Mouse (Mus musculus) intestine, postnatal 0 days (tissue): Measurements from ENCODE around the gene Unc13c. TPM values are rescaled to one million over a fixed set of nuclear protein-coding genes. Genes with fewer than 3 reads are reported as not detected.

Source experiments
- ATAC-seq: fragments of 200-750 bp; cut with Nextera tagmentation; 2 replicates; pipeline ENCODE4 v1.8.0; 2017; ENCODE audit warnings: mild to moderate bottlenecking, moderate TSS enrichment, moderate library complexity
- H3K27ac ChIP-seq: fragments of 300-500 bp; sonication (generic); 2 replicates; pipeline ENCODE4 v1.5.1; 2014; ENCODE audit warnings: mild to moderate bottlenecking, low read depth, low read length, moderate library complexity
- H3K27me3 ChIP-seq: fragments of 300-500 bp; sonication (generic); replicated peaks from 2 replicates; pipeline ENCODE4 v1.6.1; 2014; ENCODE audit warnings: low read length, mixed read lengths; ENCODE audit not compliant: control insufficient read depth, insufficient read depth
- H3K36me3 ChIP-seq: fragments of 300-500 bp; sonication (generic); 2 replicates; pipeline ENCODE4 v1.6.1; 2014; ENCODE audit warnings: mild to moderate bottlenecking, moderate library complexity; ENCODE audit not compliant: control insufficient read depth, insufficient read depth
- H3K4me1 ChIP-seq: fragments of 300-500 bp; sonication (generic); replicated peaks from 2 replicates; pipeline ENCODE4 v1.6.1; 2014; ENCODE audit warnings: antibody characterized with exemption, low read length, mixed read lengths; ENCODE audit not compliant: control insufficient read depth, insufficient read depth
- H3K4me2 ChIP-seq: fragments of 300-500 bp; sonication (generic); replicated peaks from 2 replicates; pipeline ENCODE4 v1.6.1; 2014; ENCODE audit warnings: low read depth, mild to moderate bottlenecking, moderate library complexity
- H3K4me3 ChIP-seq: fragments of 300-500 bp; sonication (generic); 2 replicates; pipeline ENCODE4 v1.5.1; 2014; ENCODE audit warnings: low read depth, low read length
- H3K9ac ChIP-seq: fragments of 300-500 bp; sonication (generic); 2 replicates; pipeline ENCODE4 v1.6.1; 2014; ENCODE audit warnings: mild to moderate bottlenecking, low read depth, low read length
- H3K9me3 ChIP-seq: fragments of 300-500 bp; sonication (generic); 2 replicates; pipeline ENCODE4 v1.6.1; 2016; ENCODE audit warnings: mixed run types; ENCODE audit not compliant: control insufficient read depth
- CTCF ChIP-seq: sonication (generic); IDR thresholded peaks from 2 replicates; pipeline ENCODE4 v1.5.1; 2016; ENCODE audit warnings: low read depth, mild to moderate bottlenecking, control low read depth, antibody characterized with exemption, moderate library complexity
- WGBS: fragments of 180-500 bp; shearing (Covaris S2); extraction: QIAGEN DNeasy Blood & Tissue Kit; methylation state at CpG from one replicate; pipeline ENCODE4 v1.1.7; 2014; 5-methylcytosine and 5-hydroxymethylcytosine counted together
- polyA plus RNA-seq: library from polyadenylated mRNA; unstranded; fragments of >200 nt; fragmentation: Nextera tagmentation; extraction: Ambion mirVana; gene quantifications from 2 replicates; pipeline ENCODE4 v1.2.1, GENCODE M21; 2015

Unc13c gene
- polyA plus RNA-seq, 1 experiment from 2014 or later = 0.16 TPM

DNA sequence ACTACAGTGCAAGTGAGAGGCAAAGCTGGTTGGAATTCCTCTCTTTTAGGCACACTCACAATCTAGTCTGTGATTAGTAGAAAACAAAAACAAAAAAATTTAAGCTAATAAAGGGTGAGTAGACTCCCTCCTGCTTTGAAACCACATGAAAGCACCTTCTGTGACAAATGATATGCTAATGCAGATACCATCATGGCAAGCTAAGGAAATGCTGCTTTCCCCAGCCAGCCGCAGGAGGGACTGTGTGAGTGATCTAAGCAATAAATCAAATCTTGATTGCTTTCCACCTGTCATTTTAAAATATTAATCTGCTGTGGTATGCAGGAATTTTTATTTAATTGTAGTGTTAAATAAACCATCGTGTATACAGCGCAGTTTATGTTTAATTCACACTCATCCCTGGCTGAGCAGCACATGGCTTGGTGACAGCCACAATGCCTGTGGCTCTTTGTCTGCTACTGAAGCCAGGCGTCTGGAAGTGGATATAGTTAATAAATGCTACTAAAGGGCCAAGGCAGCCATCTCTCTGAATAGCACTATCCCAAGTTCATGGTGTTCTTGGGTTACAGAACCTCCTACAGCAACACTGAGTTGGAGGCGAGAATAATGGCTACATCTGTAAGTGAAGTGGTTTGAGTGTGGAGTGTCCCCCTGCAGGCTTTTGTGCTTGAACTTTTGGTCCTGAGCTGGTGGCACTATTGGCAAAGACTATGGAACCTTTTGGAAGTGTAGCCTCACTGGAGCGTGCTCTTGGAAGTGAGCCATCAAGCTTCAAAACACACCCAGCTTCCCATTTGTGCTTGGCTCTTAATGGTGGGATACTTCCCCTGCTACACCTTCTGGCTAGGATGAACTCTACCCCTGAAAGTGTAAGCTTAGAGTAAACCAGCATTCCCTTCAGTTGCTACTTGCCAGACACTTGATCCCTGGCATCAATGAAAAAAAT lies 242.8 kb downstream of the Unc13c start:
- Histone ChIP-seq H3K9me3 (no peaks in the 10 kb centered on the region), H3K27ac (no peak overlapping the region), H3K9ac (no peak overlapping the region), H3K4me3 (no peak overlapping the region), H3K27me3 (no peaks in the 10 kb centered on the region), H3K4me2 (no peak overlapping the region), H3K36me3 (no peaks in the 10 kb centered on the region), H3K4me1 (no peaks in the 10 kb centered on the region)
- 64% methylated on average over 6 of the region's 6 CpGs for WGBS
- TF ChIP-seq CTCF = no peak
- no peak for ATAC-seq

DNA sequence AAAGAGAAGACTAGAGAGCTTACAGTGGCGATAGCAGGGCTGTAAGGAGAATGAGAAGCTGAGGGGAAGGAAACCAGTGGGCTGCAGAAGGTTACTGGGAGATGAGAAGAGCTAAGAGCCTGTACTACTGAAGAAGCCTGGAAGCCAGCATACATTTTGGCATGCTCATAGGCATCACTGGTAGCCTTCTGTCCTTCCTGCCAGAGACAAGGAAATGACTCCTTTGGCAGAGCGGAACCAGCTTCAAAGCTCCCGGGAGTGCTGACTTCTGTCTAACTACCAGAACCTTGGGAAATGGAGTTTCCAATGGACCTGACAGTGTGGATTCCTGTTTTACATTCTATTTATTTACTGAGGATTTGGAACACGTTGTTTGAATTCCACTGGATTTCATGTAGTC lies 244.0 kb downstream of the Unc13c start:
- TF ChIP-seq CTCF = no peak
- no peak overlapping the region for H3K4me2 ChIP-seq
- no peaks in the 10 kb centered on the region for H3K4me1 ChIP-seq
- H3K36me3 ChIP-seq = no peaks in the 10 kb centered on the region
- no peaks in the 10 kb centered on the region for H3K27me3 ChIP-seq
- no peak overlapping the region for H3K27ac ChIP-seq
- 81% methylated on average over 4 of the region's 4 CpGs for WGBS
- no peak overlapping the region for H3K9ac ChIP-seq
- ATAC-seq = no peak
- H3K9me3 ChIP-seq = no peaks in the 10 kb centered on the region
- no peak overlapping the region for H3K4me3 ChIP-seq

DNA sequence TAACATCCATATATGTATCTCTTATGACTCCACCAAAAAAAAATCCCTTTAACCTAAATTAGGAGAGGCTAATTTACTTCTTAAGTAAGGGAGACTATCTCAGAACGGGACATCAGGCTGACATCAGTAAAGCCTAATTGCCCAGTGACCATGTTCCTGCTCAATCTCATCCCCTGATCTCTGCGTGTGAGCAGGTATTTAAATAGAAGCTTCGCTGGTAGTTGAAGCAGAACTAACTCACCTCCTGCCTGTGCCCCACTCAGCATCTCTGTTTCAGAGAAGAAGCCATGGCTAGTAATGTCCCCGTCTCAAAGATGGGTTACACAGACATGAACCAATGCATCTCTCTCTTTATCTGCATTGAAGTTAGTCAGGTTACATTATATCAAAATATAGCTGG lies 255.3 kb downstream of the Unc13c start:
- Histone ChIP-seq H3K27me3 (no peaks in the 10 kb centered on the region), H3K9ac (no peak overlapping the region), H3K4me3 (no peak overlapping the region), H3K9me3 (no peaks in the 10 kb centered on the region), H3K4me1 (no peaks in the 10 kb centered on the region), H3K36me3 (no peaks in the 10 kb centered on the region), H3K4me2 (no peak overlapping the region), H3K27ac (no peak overlapping the region)
- no peak for TF ChIP-seq CTCF
- no peak for ATAC-seq
- 64% methylated on average over 4 of the region's 4 CpGs for WGBS

DNA sequence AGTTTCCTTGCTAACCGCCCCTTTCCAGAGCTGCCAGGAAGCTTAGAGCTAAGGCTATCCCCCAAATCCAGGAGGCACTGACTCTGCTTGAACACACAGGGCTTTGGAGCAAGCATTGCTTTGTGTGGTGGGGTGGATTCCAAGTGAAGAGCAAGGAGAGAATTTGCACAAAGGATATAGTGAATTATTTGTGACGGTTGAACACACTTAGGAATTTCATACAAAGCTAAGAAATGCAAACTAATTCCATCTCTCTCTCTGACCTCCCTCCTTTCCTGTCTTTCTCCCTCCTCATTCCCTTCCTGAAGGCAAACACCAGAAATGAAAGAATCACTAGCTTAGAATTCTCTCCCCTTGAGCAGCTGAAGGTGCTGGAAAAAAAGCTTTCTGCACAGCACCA lies 271.7 kb downstream of the Unc13c start:
- H3K9ac ChIP-seq = no peak overlapping the region
- H3K27me3 ChIP-seq = no peaks in the 10 kb centered on the region
- TF ChIP-seq CTCF = no peak
- 60% methylated on average over 2 of the region's 2 CpGs for whole genome bisulfite sequencing
- no peaks in the 10 kb centered on the region for H3K4me1 ChIP-seq
- no peak overlapping the region for H3K27ac ChIP-seq
- no peaks in the 10 kb centered on the region for H3K36me3 ChIP-seq
- no peaks in the 10 kb centered on the region for H3K9me3 ChIP-seq
- H3K4me3 ChIP-seq = no peak overlapping the region
- ATAC-seq = no peak
- no peak overlapping the region for H3K4me2 ChIP-seq

DNA sequence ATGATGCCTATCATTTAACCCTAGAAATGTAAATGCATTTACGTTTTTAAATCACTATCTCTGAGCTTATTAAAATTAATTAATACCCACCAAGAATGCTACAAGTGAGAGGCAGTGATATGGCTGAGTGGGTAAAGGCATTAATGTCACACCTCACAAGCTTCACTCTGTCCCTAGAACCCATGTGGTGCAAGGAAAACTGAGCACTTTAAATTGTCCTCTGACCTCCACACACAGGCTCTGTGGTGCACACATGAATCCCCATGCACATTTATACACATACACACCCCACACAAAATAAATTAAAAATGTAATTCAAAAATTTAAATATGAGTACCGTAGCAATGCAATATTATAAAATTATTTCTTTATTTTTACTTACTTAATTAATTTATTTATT lies 287.2 kb downstream of the Unc13c start:
- no peak for TF ChIP-seq CTCF
- Histone ChIP-seq H3K9ac (no peak overlapping the region), H3K36me3 (no peaks in the 10 kb centered on the region), H3K9me3 (no peaks in the 10 kb centered on the region), H3K27me3 (no peaks in the 10 kb centered on the region), H3K27ac (no peak overlapping the region), H3K4me1 (no peaks in the 10 kb centered on the region), H3K4me3 (no peak overlapping the region), H3K4me2 (no peak overlapping the region)
- ATAC-seq = no peak
- WGBS = 88% methylated on average over 2 of the region's 2 CpGs

DNA sequence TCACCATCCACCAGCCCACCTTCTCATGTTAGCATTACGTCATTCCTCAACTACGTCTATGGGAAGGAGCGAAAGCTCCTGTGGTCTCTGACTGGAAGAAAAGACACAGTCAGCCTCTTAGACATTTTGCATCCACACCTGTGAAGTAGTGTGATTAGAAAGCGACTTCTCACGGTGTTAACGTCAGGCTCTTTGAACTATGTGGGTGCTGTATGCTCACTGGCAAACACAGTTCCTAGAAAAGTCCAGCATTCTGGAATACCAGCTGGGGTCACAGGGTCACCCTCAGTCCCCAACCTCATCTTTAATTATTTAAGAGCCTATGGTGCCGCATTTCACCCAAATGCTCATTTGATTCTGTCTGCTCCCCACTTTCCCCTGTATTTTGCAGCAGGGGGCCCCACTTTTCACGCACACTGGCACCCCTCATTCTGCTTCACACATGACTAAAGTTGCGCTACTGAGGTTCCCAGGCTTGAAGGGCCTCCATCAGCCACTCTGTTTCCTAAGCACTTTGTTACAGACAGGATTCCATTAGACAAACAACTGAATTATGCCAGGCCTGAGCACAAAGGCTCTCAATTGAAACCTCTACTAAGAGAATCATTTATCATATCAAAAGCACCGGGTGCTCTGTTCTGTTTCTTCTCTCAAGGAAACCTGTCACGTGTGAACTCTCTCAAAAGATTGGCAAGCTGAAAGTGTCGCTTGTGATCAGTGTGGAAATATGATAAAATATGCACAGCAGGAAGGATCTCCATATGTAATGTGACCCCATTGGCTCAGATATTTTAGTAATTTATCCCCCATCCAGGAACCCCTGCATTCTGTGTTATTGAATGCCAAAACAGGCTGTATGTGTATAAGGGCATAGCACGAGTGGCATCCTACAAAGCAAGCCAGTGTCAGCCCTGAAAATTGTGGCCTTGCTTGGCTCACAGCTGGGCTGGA lies 287.9 kb downstream of the Unc13c start:
- Histone ChIP-seq H3K27me3 (no peaks in the 10 kb centered on the region), H3K9ac (no peak overlapping the region), H3K4me1 (no peaks in the 10 kb centered on the region), H3K4me2 (no peak overlapping the region), H3K36me3 (no peaks in the 10 kb centered on the region), H3K9me3 (no peaks in the 10 kb centered on the region), H3K4me3 (no peak overlapping the region), H3K27ac (no peak overlapping the region)
- WGBS = 75% methylated on average over 13 of the region's 13 CpGs
- no peak for ATAC-seq
- TF ChIP-seq CTCF = no peak
